Mouse (Mus musculus) cerebellum, adult 2 months (tissue): ENCODE data around the gene Kcnh3. TPM values are rescaled to one million over a fixed set of nuclear protein-coding genes. Genes with fewer than 3 reads are reported as not detected.
"Not testable (repeated sequence)": the region's sequence is repeated elsewhere in the genome, so short reads cannot be mapped to it uniquely, and the experiment has no call there.

ENCODE experiments used
- DNase-seq, 2 experiments: peaks; one replicate each; pipeline ENCODE4 v3.0.0; 2021
- H3K27ac ChIP-seq: fragments of 200-500 bp; 2 replicates; pipeline ENCODE4 v1.5.1; 2012; ENCODE audit warnings: low read length, control low read depth, inconsistent platforms; ENCODE audit not compliant: insufficient read depth
- H3K27me3 ChIP-seq: fragments of 200-500 bp; 2 replicates; pipeline ENCODE4 v1.6.1; 2012; ENCODE audit warnings: inconsistent platforms, mild to moderate bottlenecking, low read length, moderate library complexity; ENCODE audit not compliant: control insufficient read depth, insufficient read depth
- H3K4me1 ChIP-seq: fragments of 200-500 bp; 2 replicates; pipeline ENCODE4 v1.6.1; 2011; ENCODE audit warnings: low read length; ENCODE audit not compliant: control insufficient read depth, insufficient read depth
- H3K4me3 ChIP-seq: fragments of 200-500 bp; replicated peaks from 2 replicates; pipeline ENCODE3; 2011; ENCODE audit warnings: mild to moderate bottlenecking, low read depth, low read length, control low read depth; ENCODE audit not compliant: insufficient read depth
- CTCF ChIP-seq: fragments of 200-500 bp; IDR thresholded peaks from 2 replicates; pipeline ENCODE4 v1.5.1; 2011; ENCODE audit warnings: low read depth, mild to moderate bottlenecking, control low read depth, low read length, moderate library complexity, borderline replicate concordance; ENCODE audit not compliant: insufficient read depth
- POLR2A ChIP-seq: fragments of 200-500 bp; IDR thresholded peaks from 2 replicates; pipeline ENCODE4 v1.6.1; 2011; ENCODE audit warnings: low read length, control low read depth, borderline replicate concordance; ENCODE audit not compliant: insufficient read depth
- WGBS: fragments of 180-500 bp; shearing (Covaris S2); methylation state at CpG from one replicate; pipeline ENCODE4 v1.1.7; 2018; 5-methylcytosine and 5-hydroxymethylcytosine counted together
- polyA plus RNA-seq: library from polyadenylated mRNA; depleted of rRNA; stranded (reverse); fragments of >200 nt; gene quantifications from 2 replicates; pipeline ENCODE4 v1.2.3, GENCODE M21; 2012

Kcnh3 gene
- polyA plus RNA-seq, 1 experiment, result 5.0 TPM

GRCm38 (mm10) chr15:99248972-99249371 lies 24.3 kb downstream of the Kcnh3 start:
- Histone ChIP-seq H3K27ac (no peak overlapping the region), H3K4me3 (no peak overlapping the region), H3K4me1 (peaks cover 27% of the 10 kb centered on the region), H3K27me3 (no peaks in the 10 kb centered on the region)
- DNase-seq, result peak in 1 of 2 experiments; percentile 68
- no peak for TF ChIP-seq POLR2A
- no peak for TF ChIP-seq CTCF
- WGBS, result 36% methylated on average over 9 of the region's 9 CpGs

GRCm38 (mm10) chr15:99249938-99250337 lies 25.3 kb downstream of the Kcnh3 start:
- TF ChIP-seq POLR2A (no peak), CTCF (no peak)
- Histone ChIP-seq H3K4me3 (no peak overlapping the region), H3K4me1 (peaks cover 27% of the 10 kb centered on the region), H3K27me3 (no peaks in the 10 kb centered on the region), H3K27ac (no peak overlapping the region)
- WGBS, result 87% methylated on average over 11 of the region's 11 CpGs
- no peak for DNase-seq

DNA sequence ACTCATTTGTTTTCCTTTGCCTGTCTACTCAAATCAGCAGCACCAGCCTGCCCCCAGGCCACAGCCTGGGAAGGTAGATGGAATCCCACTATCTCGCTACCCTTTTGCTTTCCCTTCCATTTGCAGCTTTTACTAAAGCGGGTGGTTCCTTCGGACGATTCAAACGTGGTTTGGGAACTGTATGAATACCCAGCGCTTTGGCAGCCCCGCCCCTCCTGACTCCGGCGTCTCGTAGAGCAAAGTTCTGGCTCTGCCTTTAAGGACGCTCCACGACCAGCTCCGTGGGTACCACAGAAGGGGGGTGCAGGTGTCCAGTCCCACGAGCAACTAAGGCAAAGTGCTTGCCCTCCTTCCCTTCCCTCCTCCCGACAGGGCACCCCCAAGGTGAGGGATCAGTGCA lies 26.4 kb downstream of the Kcnh3 start:
- DNase-seq, result peak; percentile 33 to 56
- peaks cover 24% of the 10 kb centered on the region for H3K4me1 ChIP-seq
- not testable (repeated sequence) for H3K27ac ChIP-seq, H3K27me3 ChIP-seq
- 1% methylated on average over 14 of the region's 15 CpGs for WGBS
- H3K4me3 ChIP-seq, result peak overlapping the region; percentile 61

DNA sequence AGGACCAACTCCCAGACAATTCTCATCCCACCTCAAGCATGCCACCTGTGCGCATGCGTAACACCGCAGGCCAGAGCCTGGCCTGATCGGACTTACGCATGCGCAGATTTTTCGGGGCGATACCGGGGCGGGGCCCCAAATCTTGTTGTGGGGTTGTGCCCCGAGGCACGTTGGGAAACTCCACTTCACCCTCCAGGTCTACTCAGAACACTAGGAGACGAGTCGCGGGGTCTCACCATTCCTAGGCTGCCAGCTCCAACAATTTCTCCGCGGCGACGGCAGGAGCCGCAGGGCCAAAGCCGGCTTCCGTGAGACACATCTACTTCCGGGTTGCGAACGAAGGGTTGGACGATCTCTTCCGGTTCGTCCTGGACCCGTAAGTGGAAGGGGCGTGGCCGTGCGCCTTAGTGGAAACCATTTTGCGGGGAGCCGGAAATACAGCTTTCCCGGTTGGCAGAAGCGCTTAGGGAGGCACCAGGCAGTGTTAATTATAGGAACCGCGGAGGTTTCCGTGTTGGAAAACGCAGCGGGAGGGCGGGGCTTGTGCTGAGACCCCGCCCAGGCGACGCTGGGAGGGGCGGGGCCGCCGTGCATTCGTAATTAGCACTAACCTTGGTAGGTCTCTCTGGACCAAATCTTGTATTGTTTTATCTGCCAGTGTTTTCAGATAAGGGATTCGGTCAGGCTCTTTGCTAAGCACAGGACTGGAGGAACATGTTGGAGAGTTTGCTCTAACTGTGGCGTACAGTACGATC lies 27.1 kb downstream of the Kcnh3 start, which contains the start of gene Mcrs1:
Gene Mcrs1 (minus strand): TSS at position 336 of the 755 bp plus-strand sequence.
- Histone ChIP-seq H3K4me1 (peaks cover 17% of the 10 kb centered on the region), H3K4me3 (peak within 1 kb of the TSS; percentile 80), H3K27ac (peak within 1 kb of the TSS; percentile 96), H3K27me3 (no peaks in the 10 kb centered on the region)
- DNase-seq, result peak; percentile 98 to 99
- under 1% methylated on average over 52 of the region's 52 CpGs for WGBS
- TF ChIP-seq CTCF (no peak), POLR2A (peak; percentile 62; the same call in 1 of the 2 replicates)

DNA sequence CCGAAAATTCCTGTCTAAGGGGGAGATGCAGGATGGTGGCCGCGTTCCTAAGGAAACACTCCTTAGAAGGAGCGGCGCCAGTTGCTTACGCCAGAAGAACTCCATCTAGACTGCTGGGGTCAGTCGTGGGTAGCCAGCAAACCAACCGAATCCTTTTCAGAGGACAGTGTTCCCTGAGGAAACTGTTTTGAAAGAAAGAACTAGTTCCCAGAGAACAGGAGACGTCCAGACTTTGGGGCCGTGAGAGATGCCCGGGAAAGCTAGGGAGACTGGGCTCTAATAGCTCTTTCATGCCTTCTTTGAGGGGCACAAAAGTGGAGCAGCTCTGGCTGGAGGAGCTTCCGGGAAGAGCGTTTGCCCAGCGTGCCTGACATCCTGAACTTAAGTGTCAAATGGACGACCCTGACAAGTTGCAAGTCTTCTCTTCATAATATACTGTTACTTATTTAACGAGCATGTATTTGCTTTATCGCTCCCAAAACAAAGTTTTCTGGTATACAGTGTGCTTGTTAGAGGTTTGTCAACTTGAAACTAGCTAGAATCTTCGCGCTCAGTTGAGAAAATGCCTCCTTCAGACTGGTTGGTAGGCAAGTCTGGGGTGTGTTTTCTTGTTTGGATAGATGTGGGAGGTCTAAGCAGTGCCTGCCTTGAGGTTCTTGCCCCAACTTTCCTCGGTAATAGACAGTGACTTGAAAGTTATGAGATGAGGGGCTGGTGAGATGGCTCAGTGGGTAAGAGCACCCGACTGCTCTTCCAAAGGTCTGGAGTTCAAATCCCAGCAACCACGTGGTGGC lies 27.9 kb downstream of the Kcnh3 start:
- Histone ChIP-seq H3K27ac (peak overlapping the region; percentile 96), H3K27me3 (no peaks in the 10 kb centered on the region), H3K4me1 (peaks cover 16% of the 10 kb centered on the region), H3K4me3 (peak overlapping the region; percentile 80)
- DNase-seq, result no peak
- no peak for TF ChIP-seq POLR2A
- no peak for TF ChIP-seq CTCF
- 3% methylated on average over 22 of the region's 22 CpGs for WGBS

GRCm38 (mm10) chr15:99253175-99253479 lies 28.5 kb downstream of the Kcnh3 start:
- H3K4me1 ChIP-seq, result peaks cover 13% of the 10 kb centered on the region
- not testable (repeated sequence) for DNase-seq, H3K27ac ChIP-seq, H3K27me3 ChIP-seq, H3K4me3 ChIP-seq
- WGBS, result 44% methylated on average over 2 of the region's 2 CpGs

- Histone ChIP-seq H3K4me3 (no peak overlapping the region), H3K4me1 (peaks cover 9% of the 10 kb centered on the region), H3K27ac (no peak overlapping the region), H3K27me3 (no peaks in the 10 kb centered on the region)
- no peak for TF ChIP-seq CTCF
- WGBS, result 95% methylated on average over 6 of the region's 6 CpGs
- DNase-seq, result no peak
These were observed 29.1 kb downstream of the Kcnh3 start for GRCm38 (mm10) chr15:99253772-99254171.

GRCm38 (mm10) chr15:99254477-99255005 lies 29.9 kb downstream of the Kcnh3 start:
- 77% methylated on average over 2 of the region's 2 CpGs for WGBS
- Histone ChIP-seq H3K4me1 (peaks cover 6% of the 10 kb centered on the region; the same call in 1 of the 2 replicates), H3K4me3 (no peak overlapping the region), H3K27ac (no peak overlapping the region), H3K27me3 (no peaks in the 10 kb centered on the region)
- TF ChIP-seq CTCF (no peak), POLR2A (no peak)
- no peak for DNase-seq
